Mouse (Mus musculus) C2C12 (cell line): ENCODE measurements around the gene Cenpj.

Experiments
- CTCF ChIP-seq: IDR thresholded peaks from one replicate; pipeline ENCODE4 v1.5.1; 2011; ENCODE audit not compliant: control insufficient read depth, insufficient read depth, insufficient read length
- FOSL1 ChIP-seq: IDR thresholded peaks from one replicate; pipeline ENCODE4 v1.8.0; 2011; ENCODE audit warnings: mild to moderate bottlenecking, low read length; ENCODE audit not compliant: poor library complexity, insufficient read depth, severe bottlenecking
- MAX ChIP-seq: IDR thresholded peaks from one replicate; pipeline ENCODE4 v1.6.1; 2011; ENCODE audit warnings: mild to moderate bottlenecking, control low read depth
- MYOD1 ChIP-seq: IDR thresholded peaks from one replicate; pipeline ENCODE4 v1.6.1; 2011; ENCODE audit warnings: low read depth; ENCODE audit not compliant: control insufficient read depth, insufficient read length
- MYOG ChIP-seq: IDR thresholded peaks from one replicate; pipeline ENCODE4 v1.6.1; 2011; ENCODE audit not compliant: control insufficient read depth, insufficient read length; ENCODE audit errors: extremely low read depth
- USF1 ChIP-seq: IDR thresholded peaks from one replicate; pipeline ENCODE4 v1.6.1; 2011; ENCODE audit warnings: low read depth, mild to moderate bottlenecking, control low read depth, moderate library complexity

DNA sequence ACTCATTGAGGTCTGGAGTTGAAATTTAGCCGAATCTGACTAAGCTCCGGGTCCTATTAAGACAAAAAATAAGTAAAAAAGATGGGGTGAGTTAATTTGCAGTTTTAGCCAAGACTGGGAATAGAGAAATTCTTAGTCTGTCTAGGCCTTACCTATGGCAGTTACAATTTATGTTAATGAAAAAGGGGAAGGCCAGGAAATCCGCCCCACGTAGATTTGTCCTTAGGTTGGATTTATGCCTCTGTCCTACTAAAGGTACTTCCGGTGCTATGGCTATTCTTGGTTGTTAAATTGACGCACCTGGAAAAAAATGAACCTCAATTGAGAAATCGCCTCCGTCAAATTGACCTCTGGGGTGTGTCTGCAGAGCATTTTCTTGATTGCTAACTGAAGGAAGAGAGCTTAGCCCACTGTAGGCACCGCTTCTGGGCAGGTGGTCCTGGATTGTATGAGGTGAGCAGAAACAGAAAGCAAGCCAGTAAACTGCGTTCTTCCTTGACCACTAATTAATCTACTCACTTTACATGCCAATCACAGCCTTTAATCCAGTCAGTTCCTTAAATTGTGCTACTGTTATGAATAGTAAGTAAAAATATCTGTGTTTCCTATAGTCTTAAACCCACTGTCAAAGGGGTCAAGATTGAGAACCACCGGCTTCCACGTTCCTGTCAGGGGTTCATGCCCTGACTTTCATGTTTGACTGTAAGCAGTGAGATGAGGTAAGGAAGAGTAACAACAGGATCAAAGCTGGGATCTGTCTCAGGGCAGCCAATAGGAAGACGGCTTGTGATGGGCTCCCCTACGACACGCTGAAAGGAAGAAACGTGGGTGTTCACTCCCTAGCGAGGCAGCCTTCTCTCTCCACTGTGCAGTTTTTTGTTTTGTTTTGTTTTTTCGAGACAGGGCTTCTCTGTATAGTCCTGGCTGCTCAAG, 1.0 kb upstream of the Cenpj start:
- TF ChIP-seq MYOD1 = no peak
- TF ChIP-seq CTCF = no peak
- no peak for TF ChIP-seq MAX
- TF ChIP-seq USF1 = no peak
- TF ChIP-seq MYOG = no peak
- TF ChIP-seq FOSL1 = no peak
